Mouse (Mus musculus) intestine, embryonic 16.5 days (tissue): ENCODE measurements at regions not wholly inside any gene's neighbourhood (a gene's known extent, or its start where the extent isn't known, plus 50 kb on each side); places are given as distances from the start of the nearest gene placed in this dataset.

ENCODE experiments used
- ATAC-seq: fragments of 200-750 bp; cut with Nextera tagmentation; 2 replicates; pipeline ENCODE4 v1.8.0; 2017; ENCODE audit warnings: moderate TSS enrichment, moderate library complexity
- H3K27ac ChIP-seq: fragments of 300-500 bp; sonication (generic); 2 replicates; pipeline ENCODE4 v1.5.1; 2014; ENCODE audit warnings: mild to moderate bottlenecking, low read length
- H3K27me3 ChIP-seq: fragments of 300-500 bp; sonication (generic); replicated peaks from 2 replicates; pipeline ENCODE4 v1.6.1; 2014; ENCODE audit warnings: low read length, control low read depth, mixed read lengths; ENCODE audit not compliant: control insufficient read depth, insufficient read depth
- H3K36me3 ChIP-seq: fragments of 300-500 bp; sonication (generic); 2 replicates; pipeline ENCODE4 v1.6.1; 2014; ENCODE audit warnings: low read length, control low read depth; ENCODE audit not compliant: control insufficient read depth, insufficient read depth
- H3K4me1 ChIP-seq: fragments of 300-500 bp; sonication (generic); 2 replicates; pipeline ENCODE4 v1.6.1; 2014; ENCODE audit warnings: low read length, control low read depth, mixed read lengths; ENCODE audit not compliant: control insufficient read depth, insufficient read depth
- H3K4me2 ChIP-seq: fragments of 300-500 bp; sonication (generic); 2 replicates; pipeline ENCODE4 v1.6.1; 2014; ENCODE audit warnings: low read depth, low read length, control low read depth
- H3K4me3 ChIP-seq: fragments of 300-500 bp; sonication (generic); 2 replicates; pipeline ENCODE4 v1.5.1; 2014; ENCODE audit warnings: mild to moderate bottlenecking, low read length
- H3K9ac ChIP-seq: fragments of 300-500 bp; sonication (generic); 2 replicates; pipeline ENCODE4 v1.6.1; 2014; ENCODE audit warnings: low read depth, low read length
- H3K9me3 ChIP-seq: fragments of 300-500 bp; sonication (generic); 2 replicates; pipeline ENCODE4 v1.6.1; 2016; ENCODE audit warnings: low read length, control low read depth; ENCODE audit not compliant: control insufficient read depth
- WGBS: fragments of 180-500 bp; shearing (Covaris S2); extraction: QIAGEN DNeasy Blood & Tissue Kit; methylation state at CpG from one replicate; pipeline ENCODE4 v1.1.7; 2014; 5-methylcytosine and 5-hydroxymethylcytosine counted together

GRCm38 (mm10) chr6:66344848-66345247 is 190.3 kb upstream of the Mad2l1 start:
- 92% methylated on average over 2 of the region's 2 CpGs for WGBS
- H3K27ac ChIP-seq = no peak overlapping the region
- no peak overlapping the region for H3K9ac ChIP-seq
- no peaks in the 10 kb centered on the region for H3K4me1 ChIP-seq
- H3K27me3 ChIP-seq = no peaks in the 10 kb centered on the region
- no peak overlapping the region for H3K4me3 ChIP-seq
- H3K4me2 ChIP-seq = no peak overlapping the region
- H3K9me3 ChIP-seq = no peaks in the 10 kb centered on the region
- no peaks in the 10 kb centered on the region for H3K36me3 ChIP-seq
- no peak for ATAC-seq

GRCm38 (mm10) chr6:66347356-66347755 is 187.8 kb upstream of the Mad2l1 start:
- Histone ChIP-seq H3K4me3 (no peak overlapping the region), H3K4me2 (no peak overlapping the region), H3K9ac (no peak overlapping the region), H3K4me1 (no peaks in the 10 kb centered on the region), H3K27ac (no peak overlapping the region), H3K9me3 (no peaks in the 10 kb centered on the region), H3K36me3 (no peaks in the 10 kb centered on the region), H3K27me3 (no peaks in the 10 kb centered on the region)
- 87% methylated on average over 2 of the region's 2 CpGs for WGBS
- no peak for ATAC-seq

- ATAC-seq = no peak
- H3K9me3 ChIP-seq = no peaks in the 10 kb centered on the region
- H3K27me3 ChIP-seq = no peaks in the 10 kb centered on the region
- H3K36me3 ChIP-seq = no peaks in the 10 kb centered on the region
- no peak overlapping the region for H3K4me2 ChIP-seq
- no peak overlapping the region for H3K4me3 ChIP-seq
- H3K27ac ChIP-seq = no peak overlapping the region
- H3K4me1 ChIP-seq = no peaks in the 10 kb centered on the region
- no peak overlapping the region for H3K9ac ChIP-seq
- WGBS = 59% methylated on average over 3 of the region's 3 CpGs
Observed at GRCm38 (mm10) chr6:66361130-66361529, 174.1 kb upstream of the Mad2l1 start.

GRCm38 (mm10) chr6:66367263-66367662 is 167.9 kb upstream of the Mad2l1 start:
- H3K27me3 ChIP-seq = no peaks in the 10 kb centered on the region

GRCm38 (mm10) chr6:66381279-66381934 is 153.8 kb upstream of the Mad2l1 start:
- no peak overlapping the region for H3K4me2 ChIP-seq
- no peaks in the 10 kb centered on the region for H3K36me3 ChIP-seq
- no peak overlapping the region for H3K4me3 ChIP-seq
- H3K9ac ChIP-seq = no peak overlapping the region
- H3K9me3 ChIP-seq = no peaks in the 10 kb centered on the region
- H3K4me1 ChIP-seq = no peaks in the 10 kb centered on the region
- no peak overlapping the region for H3K27ac ChIP-seq
- ATAC-seq = no peak
- no peaks in the 10 kb centered on the region; the same call in 1 of the 2 replicates for H3K27me3 ChIP-seq
- WGBS = 48% methylated on average over 1 of the region's 1 CpGs

More at GRCm38 (mm10) chr6:66367263-66367662, 167.9 kb upstream of the Mad2l1 start:
- ATAC-seq = no peak
- H3K4me2 ChIP-seq = no peak overlapping the region
- no peaks in the 10 kb centered on the region for H3K36me3 ChIP-seq
- H3K9ac ChIP-seq = no peak overlapping the region
- no peak overlapping the region for H3K4me3 ChIP-seq
- H3K4me1 ChIP-seq = no peaks in the 10 kb centered on the region
- H3K27ac ChIP-seq = no peak overlapping the region
- no peaks in the 10 kb centered on the region for H3K9me3 ChIP-seq

- peak; percentile 99 for ATAC-seq
- H3K9ac ChIP-seq = no peak overlapping the region
- WGBS = 67% methylated on average over 2 of the region's 2 CpGs
- H3K4me1 ChIP-seq = no peaks in the 10 kb centered on the region
- H3K4me3 ChIP-seq = no peak overlapping the region
- H3K4me2 ChIP-seq = no peak overlapping the region
- no peaks in the 10 kb centered on the region for H3K9me3 ChIP-seq
- no peaks in the 10 kb centered on the region for H3K27me3 ChIP-seq
- H3K27ac ChIP-seq = no peak overlapping the region
- no peaks in the 10 kb centered on the region for H3K36me3 ChIP-seq
Observed at GRCm38 (mm10) chr6:66382347-66383010, 152.7 kb upstream of the Mad2l1 start.

- H3K4me1 ChIP-seq = no peaks in the 10 kb centered on the region
- whole genome bisulfite sequencing = 91% methylated on average over 4 of the region's 4 CpGs
- no peak for ATAC-seq
- no peaks in the 10 kb centered on the region for H3K9me3 ChIP-seq
- no peak overlapping the region for H3K4me3 ChIP-seq
- H3K9ac ChIP-seq = no peak overlapping the region
- no peak overlapping the region for H3K4me2 ChIP-seq
- no peaks in the 10 kb centered on the region for H3K27me3 ChIP-seq
- no peak overlapping the region for H3K27ac ChIP-seq
- H3K36me3 ChIP-seq = no peaks in the 10 kb centered on the region
Observed at GRCm38 (mm10) chr6:66395147-66395546, 140.0 kb upstream of the Mad2l1 start.

- Histone ChIP-seq H3K9ac (no peak overlapping the region), H3K27me3 (no peaks in the 10 kb centered on the region), H3K4me1 (no peaks in the 10 kb centered on the region), H3K36me3 (no peaks in the 10 kb centered on the region), H3K9me3 (no peaks in the 10 kb centered on the region), H3K4me3 (no peak overlapping the region), H3K4me2 (no peak overlapping the region), H3K27ac (no peak overlapping the region)
- WGBS = 81% methylated on average over 8 of the region's 8 CpGs
- ATAC-seq = no peak
Observed at GRCm38 (mm10) chr6:66397411-66397810, 137.8 kb upstream of the Mad2l1 start.

GRCm38 (mm10) chr6:66398674-66399073 is 136.5 kb upstream of the Mad2l1 start:
- no peak overlapping the region for H3K9ac ChIP-seq
- WGBS = 85% methylated on average over 3 of the region's 3 CpGs
- H3K27me3 ChIP-seq = no peaks in the 10 kb centered on the region
- H3K27ac ChIP-seq = no peak overlapping the region
- no peaks in the 10 kb centered on the region for H3K36me3 ChIP-seq
- no peaks in the 10 kb centered on the region for H3K9me3 ChIP-seq
- no peak overlapping the region for H3K4me3 ChIP-seq
- no peak for ATAC-seq
- no peak overlapping the region for H3K4me2 ChIP-seq
- H3K4me1 ChIP-seq = no peaks in the 10 kb centered on the region
